Mouse (Mus musculus) heart, postnatal 14 days (tissue): ENCODE data around the gene Cep83. TPM values are rescaled to one million over a fixed set of nuclear protein-coding genes. Genes with fewer than 3 reads are reported as not detected.

Source experiments
- DNase-seq, 2 experiments: peaks; one replicate each; pipeline ENCODE4 v3.0.0; 2021 to 2022
- intact Hi-C: fragments of 180-260 bp; cut with DNase I; formaldehyde crosslinking; loops from one replicate; pipeline ENCODE4 v1.15.1; 2025
- total RNA-seq, 2 experiments: library from RNA; stranded (reverse); gene quantifications; 2 replicates each; pipeline ENCODE4 v1.2.3; 2021

Gene Cep83
- total RNA-seq, 2 experiments from 2014 or later: 20.1 to 21.5 TPM

DNA sequence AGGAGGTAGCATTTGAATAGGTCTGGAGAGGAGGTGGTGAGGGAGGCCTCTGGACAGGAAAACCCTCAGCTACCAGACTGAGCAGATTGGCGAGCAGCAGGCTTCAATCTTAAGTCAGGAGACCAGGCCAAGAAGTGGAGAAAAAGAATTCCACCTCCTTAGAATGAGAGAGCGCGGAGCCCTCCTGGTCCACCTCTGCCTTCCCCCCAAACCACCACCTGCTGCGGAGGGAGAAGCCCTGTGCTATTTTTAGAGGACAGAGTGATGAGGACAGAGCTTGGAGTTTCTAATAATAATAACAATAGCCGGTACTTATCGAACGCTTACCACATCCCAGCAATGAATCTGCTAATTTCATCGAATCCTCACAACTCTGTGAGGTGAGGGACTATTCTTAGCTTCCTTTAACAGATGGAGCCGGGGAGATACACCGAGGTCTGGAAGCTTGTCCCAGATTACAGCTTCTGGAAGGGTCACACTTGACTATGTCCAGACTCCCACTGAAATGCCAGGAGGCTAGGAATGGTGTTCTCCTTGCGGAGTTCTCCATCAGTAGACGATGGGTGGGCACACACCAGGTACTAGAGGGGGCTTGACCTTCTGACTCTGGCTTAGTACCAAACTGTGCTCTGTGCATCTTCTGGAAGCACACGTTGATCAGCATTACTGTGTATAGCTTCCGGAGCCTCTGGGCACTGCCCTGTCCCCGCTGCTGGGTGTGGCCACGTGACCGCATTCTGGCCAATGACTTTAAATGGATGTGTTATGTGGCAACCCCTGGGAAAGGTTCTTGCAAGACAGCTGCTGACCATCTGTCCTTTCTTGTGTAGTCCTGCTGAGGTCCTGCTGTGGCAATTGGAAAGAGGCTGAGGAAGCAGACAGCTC is 130.6 kb downstream of the Cep83 start:
- DNase-seq: peak in 1 of 2 experiments; percentile 14
- intact Hi-C loops: loop anchor here (5.0 kb wide), 1 partner anchor 117 kb away; no protein-coding TSS in a partner anchor

DNA sequence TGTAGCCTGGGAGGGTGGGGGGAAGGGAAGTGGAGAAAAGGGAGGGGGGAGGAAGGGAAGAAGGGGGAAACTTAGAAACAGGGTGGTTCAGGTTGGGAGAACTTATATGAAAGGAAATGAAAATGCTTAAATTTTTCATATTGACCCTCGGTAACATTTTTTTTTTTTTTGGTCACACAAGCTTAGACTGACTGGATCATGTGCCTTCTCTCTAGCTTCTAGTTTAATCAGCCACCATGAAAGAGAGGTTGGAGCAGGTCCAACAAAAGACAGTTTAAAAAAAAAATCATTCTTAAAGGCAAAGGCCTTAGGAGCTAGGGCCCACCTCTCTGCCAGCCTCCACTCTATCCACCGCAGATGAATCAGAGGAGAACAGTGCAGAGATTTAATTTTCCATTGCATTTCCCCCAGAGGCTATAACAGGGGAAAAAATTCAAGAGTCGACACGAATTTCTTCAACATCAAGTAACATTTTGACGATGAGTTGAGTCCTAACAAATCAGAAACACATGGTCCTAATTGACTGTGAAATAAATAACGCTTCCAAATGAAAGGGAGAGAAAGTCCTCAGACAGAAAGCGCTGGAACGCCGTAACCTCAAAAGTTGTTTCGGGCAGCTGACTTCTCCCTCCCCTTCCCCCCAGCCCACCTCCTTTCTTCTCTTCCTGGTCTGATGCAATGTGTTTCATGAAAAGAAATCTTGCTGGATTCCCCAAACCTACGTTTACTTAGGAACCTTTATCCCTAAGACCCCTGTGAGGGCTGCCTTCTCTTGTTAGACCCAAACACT is 135.7 kb downstream of the Cep83 start:
- DNase-seq: peak in 1 of 2 experiments; percentile 9
- intact Hi-C loops: no loop called here

GRCm38 (mm10) chr10:94825951-94826350 is 137.5 kb downstream of the Cep83 start:
- intact Hi-C loops: no loop called here
- no peak for DNase-seq

DNA sequence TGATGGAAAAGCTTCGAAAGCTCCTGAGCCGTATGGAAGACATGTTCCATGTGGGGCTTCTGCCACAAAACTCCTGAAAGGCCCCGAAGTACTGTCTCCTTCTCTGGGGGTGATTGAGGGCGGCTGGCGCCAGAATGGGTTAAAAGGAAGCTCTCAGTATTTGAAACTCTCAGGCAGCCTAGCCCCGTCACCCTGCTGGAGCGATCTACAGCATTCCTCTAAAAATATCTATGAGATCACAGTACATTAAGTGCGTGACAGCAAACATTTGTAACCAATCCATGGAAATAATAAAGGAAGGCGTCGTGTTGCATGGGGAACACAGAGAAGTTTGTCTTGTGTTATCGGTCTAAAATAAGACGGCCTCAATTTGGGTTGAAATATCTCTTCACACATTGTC is 138.0 kb downstream of the Cep83 start:
- no peak for DNase-seq
- intact Hi-C loops: no loop called here

DNA sequence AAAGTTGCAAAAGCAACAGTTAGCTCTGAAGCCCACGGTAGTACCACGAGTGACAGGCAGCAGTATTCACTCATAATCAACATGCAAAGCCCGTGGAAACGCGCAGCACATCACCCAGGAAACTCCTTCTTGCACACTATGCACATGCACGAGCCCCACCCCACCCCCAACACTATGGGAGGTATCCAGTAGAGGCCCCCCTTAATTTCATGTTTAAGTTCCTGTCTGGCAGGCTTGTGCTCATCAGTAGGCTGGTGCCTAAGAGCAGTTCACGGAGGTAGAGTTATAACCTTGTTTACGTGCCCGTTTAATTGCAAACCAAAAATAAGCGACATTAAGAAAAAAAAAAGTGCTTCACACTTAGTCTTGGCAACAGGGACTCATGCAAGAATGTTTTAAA is 138.9 kb downstream of the Cep83 start:
- no peak for DNase-seq
- intact Hi-C loops: no loop called here

DNA sequence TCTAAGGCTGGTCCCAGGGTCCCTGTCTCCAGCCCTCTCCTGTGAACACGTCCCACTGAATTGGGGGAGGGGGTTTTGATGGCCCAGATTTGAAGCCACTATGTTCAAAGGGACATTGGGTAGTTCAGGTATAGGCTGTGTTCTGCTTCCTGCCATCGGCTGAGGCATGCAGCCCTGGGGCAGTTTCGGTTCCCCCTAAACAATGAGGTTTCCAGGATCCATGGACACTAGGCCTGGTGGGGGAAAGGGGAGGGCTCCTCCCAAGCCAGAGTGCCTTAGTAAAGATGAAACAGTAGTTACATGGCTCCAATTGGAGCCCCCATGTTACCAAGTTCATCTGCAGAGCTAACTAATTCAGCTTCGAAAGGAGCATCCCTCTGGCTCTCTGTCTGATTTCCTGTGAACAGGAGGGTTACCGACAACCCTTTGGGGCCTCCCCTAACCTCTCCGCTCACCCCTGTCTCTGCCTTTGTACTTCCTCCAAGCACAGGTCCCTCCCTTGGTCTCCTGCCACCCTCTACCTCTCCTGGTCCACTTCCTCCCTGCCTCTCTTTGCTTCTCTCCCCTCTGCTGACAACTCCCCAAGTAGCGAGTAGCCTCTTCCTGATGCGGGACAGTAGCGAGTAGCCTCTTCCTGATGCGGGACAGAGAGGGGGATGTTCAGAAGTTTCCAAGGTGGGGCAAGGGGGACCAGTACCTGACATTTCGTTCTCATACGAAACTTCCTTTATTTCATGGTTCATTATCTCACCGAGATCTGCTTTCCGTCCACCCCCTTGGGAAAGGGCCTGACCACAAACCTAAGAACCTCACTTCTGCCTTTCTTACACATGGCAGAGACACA is 139.7 kb downstream of the Cep83 start:
- DNase-seq: peak in 1 of 2 experiments; percentile 4
- intact Hi-C loops: no loop called here

- intact Hi-C loops: no loop called here
- DNase-seq: no peak
These were observed 140.3 kb downstream of the Cep83 start for GRCm38 (mm10) chr10:94828734-94829230.

DNA sequence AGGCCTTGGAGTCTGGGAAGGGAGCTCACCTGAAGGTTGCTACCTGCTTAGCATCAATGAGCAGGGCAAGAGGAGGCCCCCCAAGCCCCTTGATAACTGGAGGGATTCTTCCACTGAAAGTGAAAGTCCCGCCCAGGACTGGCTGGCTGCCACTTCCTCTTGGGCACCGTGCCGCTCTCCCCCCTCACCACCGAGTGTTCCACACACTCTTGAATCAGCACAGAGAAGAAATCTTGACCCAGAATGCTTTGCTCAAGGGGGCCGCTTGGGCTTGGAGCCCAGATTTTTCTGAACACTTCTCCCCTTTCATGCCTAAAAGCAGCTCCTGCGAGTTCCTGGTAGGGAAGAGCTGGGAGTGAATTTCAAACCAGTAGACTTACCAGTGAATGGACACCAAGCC is 141.0 kb downstream of the Cep83 start:
- peak; percentile 82 to 89 for DNase-seq
- intact Hi-C loops: no loop called here

GRCm38 (mm10) chr10:94835874-94836273 is 147.4 kb downstream of the Cep83 start:
- no peak for DNase-seq
- intact Hi-C loops: no loop called here
